Mouse (Mus musculus) bone marrow macrophage, adult 2 months (primary cell): ENCODE results near the gene Slc39a5.

Experiments used
- CTCF ChIP-seq: IDR thresholded peaks from 2 replicates; pipeline ENCODE4 v1.5.1; 2012; ENCODE audit warnings: low read depth, mild to moderate bottlenecking, low read length, moderate library complexity
- POLR2A ChIP-seq: IDR thresholded peaks from 2 replicates; pipeline ENCODE4 v1.6.1; 2012; ENCODE audit warnings: mild to moderate bottlenecking, low read depth, low read length, borderline replicate concordance

DNA sequence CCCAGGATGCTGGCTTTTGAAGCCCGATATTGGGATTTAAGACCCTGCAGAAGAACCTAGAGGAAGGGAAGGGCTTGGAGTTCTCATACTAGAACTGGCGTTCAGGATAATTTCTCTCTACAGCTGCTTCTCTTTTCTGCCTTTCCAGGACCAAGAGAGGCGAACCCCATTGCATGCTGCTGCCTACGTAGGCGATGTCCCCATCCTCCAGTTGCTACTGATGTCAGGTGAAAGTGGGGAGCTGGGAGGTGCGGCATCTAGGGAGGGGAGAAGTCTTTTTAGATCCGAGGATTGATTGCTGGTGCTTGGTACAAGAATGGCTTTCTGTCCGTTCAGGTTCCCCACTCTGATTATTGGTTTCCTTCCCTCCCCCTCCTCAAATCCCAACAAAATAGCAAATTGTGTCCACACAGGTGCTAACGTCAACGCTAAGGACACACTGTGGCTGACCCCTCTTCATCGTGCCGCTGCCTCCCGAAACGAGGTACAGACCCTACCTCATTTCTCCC, 23.0 kb downstream of the Slc39a5 start:
- TF ChIP-seq CTCF, result no peak
- TF ChIP-seq POLR2A, result no peak
